Mouse (Mus musculus) lung, postnatal 14 days (tissue): ENCODE data around the gene Gstm1.
"Not testable (repeated sequence)": the region's sequence is repeated elsewhere in the genome, so short reads cannot be mapped to it uniquely, and the experiment has no call there.

ENCODE experiments used
- DNase-seq: peaks from one replicate; pipeline ENCODE4 v3.0.0; 2021

Gene Gstm1

DNA sequence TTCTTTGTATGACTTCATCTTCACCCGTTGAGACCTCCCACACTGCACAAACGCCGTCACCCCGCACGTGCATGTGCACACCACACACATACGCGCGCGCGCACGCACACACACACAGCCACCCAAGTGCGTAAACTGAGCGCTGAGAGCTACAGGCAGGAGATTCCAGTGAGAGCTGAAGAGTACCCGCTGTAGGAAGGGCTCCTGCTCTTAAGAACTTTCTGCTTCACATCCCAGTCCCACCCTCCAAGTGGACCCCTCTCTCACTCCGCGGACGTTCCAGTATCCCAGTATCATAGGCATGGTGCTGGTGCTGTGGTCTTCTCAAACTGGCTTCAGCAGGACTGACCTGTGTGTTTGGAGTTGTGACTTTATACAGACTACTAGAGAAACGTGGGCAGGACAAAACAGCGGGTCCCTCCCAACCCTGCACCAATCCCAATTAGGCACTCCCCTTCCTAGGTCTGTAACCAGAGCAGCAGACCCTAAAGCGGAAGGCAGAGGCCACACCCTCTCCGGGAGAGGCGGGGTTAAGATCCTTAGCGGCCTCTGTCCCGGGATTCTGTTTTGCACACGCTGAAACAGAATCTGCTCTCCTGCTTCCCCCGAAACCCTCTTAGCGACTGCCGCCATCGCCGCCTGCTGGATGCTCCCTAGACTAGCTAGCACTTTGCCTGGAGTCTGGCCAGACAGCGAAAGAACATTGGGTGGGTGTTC is at the start of gene Gstm1:
Gene Gstm1, minus strand, starts transcription at position 501 of the 717 bp plus-strand sequence.
- DNase-seq = peak; percentile 95

DNA sequence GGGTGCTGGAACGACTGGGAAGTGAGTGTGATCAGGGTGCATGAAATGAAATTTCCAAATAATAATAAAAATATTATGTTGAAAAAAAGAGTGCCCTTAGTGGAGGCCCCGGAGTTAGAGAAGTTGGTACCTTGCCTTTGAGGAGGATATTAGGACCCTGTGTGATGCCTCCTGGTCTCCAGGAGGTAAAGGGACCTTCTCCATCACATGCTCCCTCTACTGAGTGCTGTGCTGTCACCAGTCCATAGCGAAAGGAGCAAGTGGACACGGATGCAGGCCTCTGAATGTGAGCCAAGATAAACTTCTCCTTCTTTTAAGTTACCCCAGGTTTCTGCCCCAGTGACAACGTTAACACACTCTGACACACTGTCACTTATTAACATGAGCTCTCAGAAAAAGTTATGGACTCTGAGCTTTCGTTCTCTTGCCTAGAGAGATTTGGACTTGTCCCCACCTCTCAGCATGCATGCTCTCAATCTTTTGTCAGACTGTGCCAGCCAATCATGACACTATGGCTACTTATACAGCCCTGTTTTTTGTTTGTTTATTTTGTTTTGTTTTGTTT is 49.7 kb upstream of the Gstm1 start:
- no peak for DNase-seq

DNA sequence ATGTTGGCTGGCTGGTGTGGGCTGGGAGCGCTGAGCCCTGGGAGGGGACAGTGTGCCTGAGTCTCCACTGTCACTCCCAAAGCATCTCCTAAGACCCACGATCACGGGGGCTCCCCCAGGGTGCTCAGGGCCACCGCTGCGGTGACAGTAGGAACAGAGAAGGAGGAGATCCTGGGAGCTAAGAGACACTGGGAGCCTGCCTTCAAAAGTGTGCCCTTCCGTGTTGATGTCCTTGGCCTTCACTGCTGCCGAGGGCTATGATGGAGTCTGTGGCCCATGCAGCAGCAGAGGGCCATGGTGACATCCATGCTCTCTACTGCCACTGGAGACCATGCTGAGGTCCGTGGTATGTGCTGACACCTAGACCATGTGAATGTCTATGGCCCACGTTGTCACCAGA is 47.8 kb upstream of the Gstm1 start:
- DNase-seq = no peak

- DNase-seq = no peak
These were observed 46.9 kb upstream of the Gstm1 start for GRCm38 (mm10) chr3:108064672-108065071.

- no peak for DNase-seq
These were observed 44.9 kb upstream of the Gstm1 start for GRCm38 (mm10) chr3:108062648-108063047.

DNA sequence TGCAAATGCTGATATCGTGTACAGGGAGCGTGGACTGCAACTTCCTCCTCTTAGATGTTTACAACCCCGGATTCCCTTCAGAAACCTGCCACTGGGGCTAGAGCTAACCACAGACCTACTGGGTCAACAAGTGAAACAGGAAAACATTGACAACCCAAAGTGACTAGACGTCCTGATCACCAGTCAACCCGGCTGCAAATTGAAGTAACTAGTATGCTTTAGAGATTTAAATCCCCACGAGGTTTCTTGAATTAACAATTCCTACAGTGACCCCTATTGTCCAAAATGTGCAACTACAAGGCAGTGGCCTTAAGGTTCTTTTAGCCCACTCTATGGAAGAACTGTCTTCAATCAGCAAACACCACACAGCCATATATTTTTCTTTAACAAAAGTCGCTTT is 43.6 kb upstream of the Gstm1 start:
- DNase-seq = peak; percentile 76

- no peak for DNase-seq
These were observed 32.7 kb upstream of the Gstm1 start for GRCm38 (mm10) chr3:108050493-108050892.

- no peak for DNase-seq
These were observed 30.5 kb upstream of the Gstm1 start for GRCm38 (mm10) chr3:108048306-108048705.

DNA sequence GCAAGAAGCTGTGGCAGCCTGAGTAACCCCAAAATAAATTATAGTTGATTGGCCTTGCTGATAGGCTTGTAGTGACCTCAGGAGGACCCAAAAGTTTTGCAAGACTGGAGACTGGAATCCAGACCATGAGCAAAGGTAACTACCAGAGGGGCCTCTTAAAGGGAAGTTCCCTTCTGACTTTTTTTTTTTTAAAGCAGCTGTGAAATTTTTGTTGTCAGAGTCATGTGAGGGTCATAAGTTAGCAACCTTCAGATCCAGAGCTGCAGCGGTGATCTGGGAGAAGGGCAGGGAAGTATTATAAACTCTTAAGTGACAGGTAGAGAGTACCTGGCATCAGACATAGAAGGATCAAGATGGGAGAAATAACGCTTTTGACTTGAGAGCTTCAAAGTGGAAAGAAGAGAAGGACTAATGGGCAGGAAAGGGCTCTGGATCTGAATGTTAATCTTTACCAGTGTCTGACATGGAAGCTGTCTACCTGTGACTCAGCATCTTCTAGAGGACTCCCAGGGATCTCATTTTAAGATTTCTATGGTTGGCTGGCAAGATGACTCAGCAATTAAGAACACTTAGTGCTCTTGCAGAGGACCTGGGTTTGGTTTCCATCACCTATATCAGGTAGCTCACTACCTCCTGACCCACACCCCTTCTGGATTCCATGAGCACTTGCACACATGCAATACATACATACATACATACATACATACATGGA is 29.3 kb upstream of the Gstm1 start:
- no peak for DNase-seq

DNA sequence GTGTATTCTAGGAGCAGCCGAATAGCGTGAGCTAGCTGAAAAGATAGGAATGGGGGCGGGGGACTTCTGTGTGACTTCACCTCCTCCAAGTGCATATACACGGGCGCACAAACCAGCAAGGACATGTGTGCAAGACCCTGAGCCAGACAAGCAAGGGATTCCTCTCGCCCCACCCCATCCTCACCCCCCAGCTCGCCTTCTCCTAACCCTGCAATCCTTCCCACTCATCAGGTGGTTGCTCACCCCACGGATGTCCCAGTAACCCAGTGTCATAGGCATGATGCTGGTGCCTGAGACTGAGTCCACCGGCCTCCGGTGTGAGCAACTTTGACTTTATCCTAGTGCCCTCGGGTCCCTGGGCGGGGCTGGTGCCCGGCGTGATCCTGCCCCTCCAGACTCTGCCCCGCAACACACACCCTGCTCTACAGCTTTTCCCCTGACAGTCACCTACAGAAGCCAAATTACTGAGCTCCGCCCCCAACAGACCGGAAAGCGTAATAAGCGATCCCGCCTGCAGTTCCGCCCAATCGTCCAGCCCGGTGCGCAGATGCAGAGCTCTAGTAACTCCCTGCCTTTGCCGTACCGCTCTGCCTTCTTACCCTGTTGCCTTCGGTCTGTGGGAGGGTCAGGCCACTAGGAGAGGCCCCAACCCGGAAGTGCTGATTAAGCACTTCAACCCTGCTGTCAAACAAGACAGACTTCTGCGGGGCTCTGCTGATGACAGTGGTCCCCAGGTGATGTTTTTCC is 26.8 kb upstream of the Gstm1 start, which contains the start of gene Gstm4:
Gene Gstm4, minus strand, starts transcription at position 501 of the 747 bp plus-strand sequence.
- DNase-seq = peak; percentile 86

GRCm38 (mm10) chr3:108033156-108033555 is 15.4 kb upstream of the Gstm1 start:
- no peak for DNase-seq

DNA sequence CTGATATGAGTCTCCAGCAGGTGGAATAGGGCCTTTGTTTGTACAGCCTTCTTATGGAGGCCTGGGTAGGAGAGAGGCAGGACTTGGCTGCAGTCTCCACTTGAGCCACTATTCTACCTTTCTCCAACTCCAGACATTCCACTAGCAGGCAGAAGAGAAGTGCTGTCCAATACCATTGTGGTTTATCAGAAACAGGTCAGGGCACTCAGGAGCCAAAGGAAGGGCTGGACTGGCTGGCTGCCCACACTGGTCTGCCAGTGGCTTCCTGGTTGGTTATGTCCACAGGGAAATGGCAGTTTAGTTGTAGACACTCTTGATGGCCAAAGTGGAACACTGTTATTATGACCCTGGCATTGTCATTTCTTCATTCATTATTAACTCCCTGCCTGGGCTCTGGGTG is 14.3 kb upstream of the Gstm1 start:
- DNase-seq = no peak

- no peak for DNase-seq
These were observed 11.0 kb upstream of the Gstm1 start for GRCm38 (mm10) chr3:108028641-108029365.

- DNase-seq = no peak
These were observed 8.8 kb upstream of the Gstm1 start for GRCm38 (mm10) chr3:108026597-108026996.

- no peak for DNase-seq
These were observed 8.3 kb upstream of the Gstm1 start for GRCm38 (mm10) chr3:108026049-108026448.

DNA sequence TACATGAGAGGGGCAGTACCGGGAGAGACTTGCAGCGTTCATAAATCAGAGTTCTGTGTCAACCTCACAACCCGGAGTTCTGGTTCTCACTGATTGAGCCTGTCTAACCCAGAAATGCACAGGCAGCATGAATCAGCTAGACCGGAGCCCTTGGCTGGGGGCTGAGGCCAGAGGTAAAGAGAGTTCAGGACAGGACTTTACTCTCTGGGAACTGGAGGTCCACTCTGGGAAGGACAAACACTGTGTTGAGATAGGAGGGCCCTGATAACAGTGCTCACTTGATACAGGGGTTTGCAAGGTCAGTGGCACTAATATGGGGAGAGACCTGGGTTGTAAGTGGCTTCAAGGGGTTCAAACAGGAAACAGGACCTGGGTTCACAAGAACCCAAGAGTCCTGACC is 7.5 kb upstream of the Gstm1 start:
- DNase-seq = no peak

DNA sequence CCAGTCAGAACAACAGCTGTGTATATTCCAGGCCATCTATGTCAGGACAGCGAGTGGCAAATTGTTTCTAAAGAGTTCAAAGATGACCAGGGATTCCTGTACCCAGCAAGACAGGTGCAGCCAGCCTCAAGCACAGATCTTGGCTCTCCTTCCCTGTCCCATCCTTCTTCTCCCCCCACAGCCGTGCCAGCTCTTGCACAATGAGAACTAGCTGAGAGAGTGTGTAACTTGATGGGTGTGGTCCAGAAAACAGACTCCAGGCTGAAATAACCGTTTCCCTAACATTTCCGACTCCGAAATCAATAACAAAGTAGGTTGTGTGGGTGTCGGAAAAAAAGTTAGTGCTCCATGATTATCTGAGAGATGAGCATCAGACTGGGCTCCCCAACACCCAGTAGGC is 4.9 kb upstream of the Gstm1 start:
- DNase-seq = peak; percentile 59

- not testable (repeated sequence) for DNase-seq
These were observed 2.7 kb upstream of the Gstm1 start for GRCm38 (mm10) chr3:108020351-108021022.

DNA sequence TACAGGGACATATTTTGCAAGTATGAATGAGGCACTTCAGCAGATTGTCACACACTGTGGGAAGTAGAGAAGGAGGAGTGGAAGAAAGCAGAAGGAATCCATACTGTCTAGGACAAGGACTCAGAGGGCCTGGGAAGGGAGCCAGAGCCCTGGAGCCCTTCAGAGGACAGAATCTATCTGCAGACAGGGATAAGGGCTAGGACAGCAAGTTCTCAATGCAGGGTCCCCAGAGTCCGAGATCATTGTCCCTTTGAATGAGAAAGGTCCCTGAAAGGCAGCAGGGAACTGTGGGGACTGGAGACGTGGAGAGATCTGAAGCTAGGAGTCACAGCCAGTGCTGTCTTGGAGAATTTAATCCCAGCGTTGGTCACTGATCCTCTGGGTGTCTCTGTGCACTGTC is 1.5 kb upstream of the Gstm1 start:
- not testable (repeated sequence) for DNase-seq

GRCm38 (mm10) chr3:108018190-108018820 is 532 bp upstream of the Gstm1 start:
- DNase-seq = peak; percentile 38

GRCm38 (mm10) chr3:108016468-108016867 is 1.3 kb downstream of the Gstm1 start:
- DNase-seq = not testable (repeated sequence)

- no peak for DNase-seq
These were observed 2.8 kb downstream of the Gstm1 start for GRCm38 (mm10) chr3:108014974-108015346.
